Mouse (Mus musculus) T-helper 17 cell (primary cell): Measurements from ENCODE around the gene Bloc1s3.
"Not testable (repeated sequence)": the region's sequence is repeated elsewhere in the genome, so short reads cannot be mapped to it uniquely, and the experiment has no call there.

Source experiments
- in situ Hi-C, 2 experiments: fragments of 300-600 bp; cut with MboI, MseI; formaldehyde crosslinking; loops; 1 replicate in 1 of 2; 2 replicates in 1 of 2; pipeline ENCODE4 v1.15.1; 2025; ENCODE audit warnings: high pct_unique_total_duplicates in 2 of 2

Gene Bloc1s3

DNA sequence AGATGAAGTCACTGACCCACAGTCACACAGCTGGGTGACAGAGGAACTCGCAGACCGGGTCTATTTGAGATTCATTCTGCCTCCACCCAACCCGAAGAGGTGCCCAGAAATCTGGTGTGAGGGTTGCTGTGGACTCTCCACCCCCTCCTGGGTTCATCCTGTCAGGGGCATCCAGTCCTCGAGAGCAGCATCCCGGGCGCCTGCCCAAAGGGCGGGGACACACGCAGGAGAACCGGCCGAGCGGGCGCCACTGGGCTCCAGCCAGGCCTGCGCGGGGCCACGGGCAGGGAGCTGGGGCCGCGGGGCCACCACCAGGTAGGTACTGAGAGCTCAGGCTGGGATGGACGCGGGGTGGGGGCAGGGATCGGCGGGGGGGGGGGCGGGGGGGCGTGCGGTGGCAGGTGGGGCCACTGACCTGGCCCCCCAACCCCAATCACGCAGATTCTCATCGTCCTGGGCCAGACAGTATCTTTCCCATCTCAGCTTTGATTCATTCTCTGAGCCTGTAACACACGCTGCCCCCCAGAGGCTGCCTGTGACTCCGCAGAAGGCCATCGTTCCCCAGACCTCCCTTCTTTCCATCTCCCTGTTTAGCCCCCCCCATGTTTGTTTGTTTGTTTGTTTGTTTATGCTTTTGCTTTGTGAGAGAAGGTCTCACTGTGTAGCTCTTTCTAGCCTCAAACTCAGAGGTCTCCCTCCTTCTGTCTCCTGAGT is 9.6 kb upstream of the Bloc1s3 start, which contains the start of gene Nkpd1:
Gene Nkpd1 (plus strand): TSS at position 187 of the 714 bp plus-strand sequence.
- in situ Hi-C loops, result no loop called here

DNA sequence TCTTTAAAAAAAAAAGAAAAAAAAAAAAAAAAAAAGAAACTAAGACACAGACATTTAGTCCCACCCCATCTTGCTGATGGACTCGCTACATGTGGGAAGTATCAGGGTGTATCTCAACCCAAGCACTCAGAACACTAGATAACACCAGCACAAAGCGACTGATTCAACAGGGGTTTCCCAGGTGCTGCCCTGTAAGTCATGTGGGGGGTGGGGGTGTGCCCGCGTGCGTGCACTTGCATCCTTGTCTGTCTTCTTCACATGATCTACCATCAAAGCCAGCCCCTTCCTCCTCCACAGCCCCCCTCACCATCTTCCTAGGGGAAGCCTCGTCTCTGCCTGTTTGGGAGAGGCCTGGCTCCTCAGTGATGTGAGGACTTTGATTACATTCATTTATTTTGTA is 4.2 kb upstream of the Bloc1s3 start:
- in situ Hi-C loops, result no loop called here

DNA sequence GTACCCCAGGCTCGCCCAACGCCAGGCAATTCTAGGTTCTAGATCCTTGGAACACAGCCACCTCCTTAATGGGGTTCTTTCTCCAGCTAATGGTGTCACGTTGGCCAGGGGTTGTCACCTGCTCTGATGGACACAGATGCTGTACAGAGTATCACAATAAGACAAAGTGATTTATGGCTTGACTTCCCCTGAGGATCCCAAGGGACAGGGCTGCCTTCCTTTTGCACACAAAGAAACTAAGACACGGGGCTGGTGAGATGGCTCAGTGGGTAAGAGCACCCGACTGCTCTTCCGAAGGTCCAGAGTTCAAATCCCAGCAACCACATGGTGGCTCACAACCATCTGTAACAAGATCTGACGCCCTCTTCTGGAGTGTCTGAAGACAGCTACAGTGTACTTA is 3.8 kb upstream of the Bloc1s3 start:
- in situ Hi-C loops, result not testable (repeated sequence)

DNA sequence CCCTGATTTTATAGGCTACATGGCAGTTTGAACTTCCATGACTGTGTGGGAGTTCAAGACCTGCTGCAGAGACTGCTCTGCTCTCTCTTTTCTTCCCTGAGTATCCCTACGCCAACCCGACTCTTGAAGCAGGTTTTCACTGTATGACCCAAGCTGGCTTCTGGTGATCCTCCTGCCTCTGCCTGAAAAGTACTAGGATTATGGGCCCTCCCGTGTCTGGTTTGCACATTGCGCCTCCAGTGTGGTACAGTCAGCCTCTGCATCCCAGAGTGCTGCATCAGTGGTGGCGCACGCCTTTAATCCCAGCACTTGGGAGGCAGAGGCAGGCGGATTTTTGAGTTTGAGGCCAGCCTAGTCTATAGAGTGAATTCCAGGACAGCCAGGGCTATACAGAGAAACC is 1.6 kb upstream of the Bloc1s3 start:
- in situ Hi-C loops, result no loop called here

DNA sequence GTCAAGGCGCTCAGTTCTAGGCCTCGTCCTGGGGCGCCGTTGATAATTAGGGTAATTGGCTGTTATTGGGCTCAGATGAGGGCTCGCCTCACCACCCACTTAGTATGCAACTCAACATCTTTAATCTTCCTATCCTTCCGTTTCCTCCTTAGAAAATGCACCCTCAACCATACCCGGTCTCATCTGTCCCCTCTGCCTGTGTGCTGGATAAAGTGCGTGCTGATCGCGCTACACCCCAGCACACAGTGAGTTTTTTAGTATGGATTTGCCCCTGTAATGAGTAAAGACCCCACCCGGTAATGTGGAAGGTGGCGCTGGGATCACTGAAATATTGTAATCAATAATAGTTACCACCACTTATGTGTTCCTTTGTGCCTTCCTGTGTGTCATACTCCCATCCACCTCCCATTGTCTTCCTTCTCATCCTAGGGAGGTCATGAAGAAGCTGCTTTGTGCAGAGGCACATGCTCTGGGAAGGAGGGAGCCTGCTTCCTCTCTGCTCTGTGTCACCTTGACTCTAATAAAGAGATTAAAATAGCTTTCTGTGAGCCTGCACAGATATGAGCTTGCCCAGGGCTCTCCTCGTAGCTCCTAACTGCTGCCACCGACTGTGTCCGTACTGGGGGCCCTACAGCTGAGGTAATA is 879 bp upstream of the Bloc1s3 start:
- in situ Hi-C loops, result no loop called here

DNA sequence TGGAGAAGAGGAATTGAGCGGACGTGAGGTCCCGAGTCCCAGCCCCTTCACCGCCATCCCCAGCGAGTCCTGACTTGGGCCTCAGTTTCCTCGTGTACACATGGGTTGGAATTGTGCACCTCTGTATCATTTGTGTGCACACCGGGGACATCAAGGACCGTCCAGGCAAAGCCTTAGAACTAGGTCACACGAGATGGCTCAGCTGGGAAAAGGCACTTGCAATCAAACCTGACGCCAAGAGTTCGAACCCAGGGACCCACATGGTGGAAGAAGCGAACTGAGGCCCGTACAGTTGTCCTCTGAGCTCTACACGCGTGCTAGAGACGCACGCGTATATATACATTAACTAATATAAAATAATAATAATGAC is 570 bp downstream of the Bloc1s3 start:
- in situ Hi-C loops, result no loop called here

DNA sequence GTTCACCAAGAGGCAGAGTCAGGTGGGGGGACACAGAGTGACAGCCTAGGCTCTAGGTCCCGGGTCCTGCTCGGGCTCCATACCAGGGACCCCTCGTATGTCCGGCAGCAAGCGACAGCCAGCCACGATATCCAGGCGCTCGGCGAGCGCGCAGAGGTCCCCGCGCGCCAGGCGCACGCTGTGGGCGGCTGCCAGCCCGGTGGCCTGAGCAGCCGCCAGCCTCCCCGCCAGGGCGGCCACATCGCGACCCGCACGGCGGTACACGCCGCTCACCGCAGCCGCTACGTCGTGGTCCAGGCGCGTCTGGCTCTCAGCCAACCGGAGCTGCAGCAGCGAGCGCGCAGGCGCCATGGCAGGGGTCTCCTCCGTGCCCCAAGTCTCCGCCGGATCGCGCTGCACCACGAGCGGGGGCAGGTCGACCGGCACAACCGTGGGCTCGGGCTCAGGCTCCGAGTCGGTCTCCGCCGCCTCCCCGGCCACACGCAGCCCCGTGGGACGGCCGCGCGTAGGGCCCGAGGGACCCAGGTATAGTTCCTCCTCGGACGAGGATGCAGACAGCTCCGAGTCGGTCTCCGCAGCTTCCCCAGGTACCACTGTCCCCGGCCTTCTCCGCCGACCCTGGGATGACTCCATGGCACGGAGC is 1.1 kb downstream of the Bloc1s3 start:
- in situ Hi-C loops, result no loop called here

DNA sequence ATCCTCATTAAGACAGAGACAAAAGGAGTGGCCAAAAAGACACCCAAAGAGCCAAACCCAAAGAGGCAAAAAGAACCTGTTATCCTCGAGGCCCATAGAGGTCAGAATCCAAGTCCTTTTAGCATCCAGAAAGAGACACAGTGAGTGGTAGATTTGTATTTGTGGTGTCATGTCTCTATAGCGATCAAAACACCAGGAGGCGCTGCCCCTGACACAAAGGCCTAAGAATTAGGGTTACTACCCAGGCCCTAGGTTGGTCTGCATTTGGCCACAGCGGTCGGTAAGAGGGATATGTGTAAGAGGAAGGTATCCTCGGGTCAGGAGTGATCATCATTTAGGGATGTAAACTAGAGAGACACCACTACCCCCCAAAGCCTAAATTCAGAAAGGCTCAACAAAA is 1.8 kb downstream of the Bloc1s3 start:
- in situ Hi-C loops, result no loop called here

DNA sequence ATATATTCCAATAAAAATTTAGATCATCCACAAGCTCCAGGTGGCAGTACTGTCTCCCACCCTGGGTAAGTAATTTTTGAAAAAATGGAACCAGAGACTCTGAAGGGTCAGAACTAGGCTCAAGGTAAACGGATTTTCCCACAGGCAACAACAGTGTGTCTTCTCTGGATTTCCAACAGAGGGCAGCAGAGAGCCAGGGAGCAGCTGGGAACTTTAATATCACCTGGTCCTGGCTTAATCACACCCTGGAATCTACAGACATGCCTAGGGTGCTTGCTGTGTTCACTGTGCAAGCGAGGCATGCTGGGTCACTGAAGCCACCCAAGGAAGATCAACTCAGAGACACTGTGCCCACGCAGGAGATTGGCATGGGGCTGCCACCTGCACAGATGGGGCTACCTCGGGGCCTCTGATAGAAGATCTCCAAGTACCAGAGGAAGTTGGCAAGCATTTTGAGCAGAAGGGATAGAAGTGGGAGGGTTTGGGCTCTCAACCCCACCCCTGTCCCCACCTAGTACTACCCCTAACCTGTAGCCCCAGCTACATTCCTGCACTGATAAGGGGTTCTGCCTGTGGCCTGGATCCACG is 4.6 kb downstream of the Bloc1s3 start:
- in situ Hi-C loops, result no loop called here

DNA sequence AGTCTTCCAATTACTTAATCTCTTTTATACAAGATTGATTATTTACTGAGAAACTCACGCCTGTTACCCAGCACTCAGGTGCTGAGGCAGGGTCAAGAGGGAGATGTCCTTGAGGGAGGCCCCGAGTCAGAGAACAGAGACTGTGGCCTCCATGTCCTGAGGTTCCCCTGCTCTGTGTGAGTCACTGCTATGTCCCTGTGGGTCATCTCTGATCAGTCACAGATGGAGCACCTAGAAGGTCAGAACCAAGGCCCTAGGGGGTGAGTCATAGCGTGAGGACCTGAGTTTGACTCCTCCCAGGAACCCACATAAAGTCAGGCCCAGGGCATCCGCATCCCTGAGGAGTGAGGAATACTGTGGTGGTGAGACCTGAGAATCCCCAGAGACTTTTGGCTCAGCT is 6.5 kb downstream of the Bloc1s3 start:
- in situ Hi-C loops, result no loop called here

DNA sequence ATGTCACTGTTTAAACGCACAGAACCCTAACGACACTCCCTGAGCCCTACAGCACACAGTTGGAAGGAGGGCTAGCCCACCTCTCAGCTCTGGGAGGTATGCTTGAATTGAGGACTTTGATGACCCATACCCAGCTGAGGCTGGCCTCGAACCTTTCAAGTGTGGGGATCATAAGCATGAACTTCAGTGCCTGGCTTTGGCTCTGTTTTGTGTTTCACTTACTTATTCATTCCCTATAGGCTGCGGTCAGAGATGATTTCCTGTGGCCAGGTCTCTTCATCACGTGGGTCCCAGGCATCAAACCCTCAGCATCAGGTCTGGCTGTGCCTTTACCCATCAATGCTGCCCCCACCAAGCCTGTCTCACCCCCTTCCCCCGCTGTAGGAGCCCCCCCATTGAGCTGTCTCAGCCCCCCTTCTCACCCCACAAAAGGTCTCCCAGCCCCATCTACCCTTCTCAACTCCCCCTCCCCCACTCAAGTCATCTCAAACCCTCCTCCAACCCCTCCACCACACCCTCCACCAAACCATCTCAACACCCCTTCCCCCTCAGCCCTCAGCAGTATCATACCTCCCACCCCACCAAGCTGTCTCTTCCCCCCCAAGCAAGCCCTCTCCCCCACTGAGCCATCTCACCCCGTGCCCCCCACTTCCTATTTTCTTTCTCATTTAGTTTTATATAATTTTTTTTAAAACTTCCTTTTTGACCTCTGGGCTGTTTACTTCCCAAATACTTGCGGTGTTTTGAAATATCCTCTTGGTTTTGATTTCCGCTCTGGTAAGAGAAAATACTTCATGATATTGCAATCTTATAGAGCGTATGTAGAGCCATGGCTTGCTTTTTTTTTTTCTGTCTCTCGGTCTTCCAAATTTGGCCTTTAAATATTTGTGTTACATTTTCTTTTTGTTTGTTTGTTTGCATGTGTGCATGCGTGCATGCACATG is 7.5 kb downstream of the Bloc1s3 start:
- in situ Hi-C loops, result no loop called here

DNA sequence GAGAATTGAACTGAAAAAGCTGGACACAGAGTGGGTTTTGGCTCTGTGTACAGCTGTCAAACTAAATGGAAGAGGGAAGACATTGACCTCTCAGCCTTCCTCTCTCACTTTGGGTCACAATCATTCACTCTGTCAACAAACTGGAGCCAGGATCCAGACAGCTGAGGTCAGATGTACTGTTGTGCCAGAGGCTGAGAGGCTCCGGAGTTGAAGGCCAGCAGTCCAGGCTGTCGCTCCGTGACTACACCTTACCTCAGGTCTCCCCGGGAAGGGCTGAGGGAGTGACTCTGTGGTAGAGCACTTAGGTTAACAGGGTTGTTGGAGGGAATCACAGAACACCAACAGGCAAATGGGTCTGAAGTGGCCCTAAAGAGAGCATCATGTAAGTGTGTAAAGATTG is 9.8 kb downstream of the Bloc1s3 start:
- in situ Hi-C loops, result no loop called here

DNA sequence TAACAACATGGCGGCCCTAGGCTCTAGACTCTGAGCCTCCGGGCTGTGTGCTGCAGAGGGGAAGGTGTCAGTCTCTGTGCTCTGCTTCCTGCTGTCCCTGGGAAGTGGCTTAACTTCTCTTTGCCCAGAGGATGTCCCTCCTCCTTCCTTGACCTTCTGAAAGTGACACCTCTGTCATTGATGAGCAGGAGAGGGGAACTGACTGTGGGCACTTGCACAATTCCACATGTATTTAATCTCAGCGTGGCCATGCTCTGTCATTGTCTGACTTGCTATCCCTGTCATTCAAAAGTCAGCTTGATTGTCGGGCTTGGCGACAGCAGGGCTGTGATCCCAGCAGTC is 12.0 kb downstream of the Bloc1s3 start:
- in situ Hi-C loops, result no loop called here

DNA sequence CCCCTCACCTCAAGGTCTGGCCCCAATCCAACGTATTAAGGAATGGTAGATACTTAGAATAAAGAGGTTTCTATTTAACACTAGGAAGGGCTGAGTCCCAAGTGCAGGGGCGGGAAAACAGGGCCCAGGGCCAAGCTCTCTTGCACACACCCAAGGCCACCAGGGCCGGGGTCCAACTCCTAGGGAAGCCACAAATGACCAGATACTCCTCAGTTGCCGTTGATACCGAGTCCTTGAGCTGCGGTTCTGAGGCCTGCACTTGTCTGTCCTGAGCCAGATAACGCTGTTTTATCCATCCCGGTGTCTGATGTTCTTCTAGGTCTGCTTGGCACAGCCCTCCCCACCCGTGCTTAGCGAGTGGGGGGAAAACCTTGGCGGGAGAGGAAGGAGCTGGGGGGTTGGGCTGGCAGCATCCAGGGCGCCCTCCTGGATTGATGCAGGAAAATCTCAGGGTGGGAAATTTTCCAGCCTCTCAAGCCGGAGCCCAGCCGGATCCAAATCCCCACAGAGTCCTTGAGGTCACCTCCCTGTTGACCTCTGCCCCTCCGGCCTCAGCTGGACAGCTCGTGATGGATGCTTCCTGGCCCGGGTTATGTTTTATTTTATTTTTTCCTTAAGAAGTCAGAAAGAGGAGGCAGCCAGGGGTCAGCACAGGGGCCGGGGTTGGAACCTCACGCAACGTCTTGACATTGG is 12.5 kb downstream of the Bloc1s3 start:
- in situ Hi-C loops, result no loop called here

DNA sequence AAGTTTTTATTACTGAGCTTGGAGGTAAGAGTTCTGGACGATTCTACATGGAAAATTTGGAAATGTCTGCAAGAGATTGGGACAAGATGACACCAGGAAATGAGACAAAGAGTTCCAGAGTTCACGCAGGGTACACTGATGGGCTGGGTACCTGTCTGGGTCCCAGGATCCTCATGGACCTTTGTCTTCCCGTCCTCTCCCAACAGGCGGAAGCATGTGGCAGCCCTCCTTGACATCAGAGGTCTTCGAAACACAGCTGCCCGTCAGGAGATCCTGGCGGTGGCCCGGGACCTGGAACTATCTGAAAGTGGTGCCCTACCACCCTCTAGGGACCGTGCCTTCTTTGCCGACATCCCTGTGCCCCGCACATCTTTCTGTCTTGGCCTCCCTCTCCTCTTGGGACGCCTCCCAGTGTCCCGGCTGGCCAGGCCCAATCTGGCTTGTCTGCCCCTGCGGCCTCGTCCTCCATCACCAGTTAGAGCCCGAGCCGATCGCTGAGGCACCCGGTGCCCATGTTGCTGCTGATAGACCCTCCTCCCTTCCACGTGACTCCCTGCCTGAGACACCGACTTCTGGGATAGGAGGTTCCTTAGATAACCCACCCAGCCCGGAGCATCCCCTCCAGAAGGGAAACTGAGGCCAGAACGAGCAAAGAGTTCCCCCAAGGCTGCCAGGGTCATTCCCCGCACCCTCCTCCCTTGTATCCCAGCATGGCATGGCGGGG is 13.3 kb downstream of the Bloc1s3 start:
- in situ Hi-C loops, result no loop called here

DNA sequence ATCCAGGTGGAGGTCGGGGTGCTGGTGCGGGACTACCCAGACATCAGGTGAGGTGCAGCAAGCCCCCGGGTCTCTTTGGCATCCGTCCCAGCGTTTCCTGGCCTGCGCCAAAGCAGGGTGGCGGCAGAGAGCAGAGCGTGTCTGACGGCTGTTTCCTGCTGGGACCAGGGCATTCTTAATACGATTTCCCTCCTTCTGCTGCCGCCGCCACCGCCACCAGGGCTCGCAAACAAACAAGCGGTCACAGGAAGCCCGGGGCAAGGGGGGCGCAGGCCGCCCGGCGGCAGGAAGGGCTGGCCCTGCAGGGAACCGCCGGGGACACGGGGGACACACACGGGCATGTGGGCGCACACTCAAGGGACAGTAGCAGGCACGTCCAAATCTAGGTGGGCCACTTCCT is 16.4 kb downstream of the Bloc1s3 start:
- in situ Hi-C loops, result no loop called here

DNA sequence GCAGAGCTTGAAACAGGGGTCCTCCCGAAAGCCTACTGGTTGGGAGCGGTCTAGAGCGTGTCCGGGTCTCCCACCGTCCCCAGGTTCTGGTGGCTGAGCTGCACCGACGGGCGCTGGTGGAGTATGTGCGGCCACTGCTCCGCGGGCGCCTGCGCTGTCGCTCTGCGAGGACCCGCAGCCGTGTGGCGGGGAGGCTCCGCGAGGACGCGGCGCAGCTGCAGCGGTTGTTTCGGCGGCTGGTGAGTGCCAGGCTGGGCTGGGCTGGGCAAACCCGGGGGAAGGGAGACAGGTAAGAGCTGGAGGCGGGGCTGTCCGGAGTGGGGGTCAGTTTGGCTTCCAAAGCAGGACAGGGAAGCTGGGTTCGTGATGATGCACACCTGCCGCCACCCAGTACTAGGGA is 18.6 kb downstream of the Bloc1s3 start:
- in situ Hi-C loops, result no loop called here

DNA sequence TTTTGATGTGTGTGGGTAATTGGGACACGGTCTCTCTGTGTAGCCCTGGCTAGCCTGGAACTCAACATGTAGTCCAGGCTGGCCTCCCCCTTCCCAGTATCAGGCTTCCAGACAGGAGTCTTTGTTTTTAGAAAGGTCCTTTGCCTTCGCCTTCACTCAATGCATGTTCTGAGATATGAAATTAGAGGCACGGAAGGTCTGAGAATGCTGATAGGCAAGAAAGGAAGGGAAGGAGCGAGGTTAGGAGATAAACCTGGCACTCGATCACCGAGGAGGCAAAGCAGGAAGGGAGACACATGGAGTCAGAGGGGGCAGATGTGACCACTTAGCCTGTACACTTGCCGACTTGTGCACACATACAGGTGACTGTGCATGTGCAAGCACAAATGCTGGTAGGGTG is 21.6 kb downstream of the Bloc1s3 start:
- in situ Hi-C loops, result no loop called here

DNA sequence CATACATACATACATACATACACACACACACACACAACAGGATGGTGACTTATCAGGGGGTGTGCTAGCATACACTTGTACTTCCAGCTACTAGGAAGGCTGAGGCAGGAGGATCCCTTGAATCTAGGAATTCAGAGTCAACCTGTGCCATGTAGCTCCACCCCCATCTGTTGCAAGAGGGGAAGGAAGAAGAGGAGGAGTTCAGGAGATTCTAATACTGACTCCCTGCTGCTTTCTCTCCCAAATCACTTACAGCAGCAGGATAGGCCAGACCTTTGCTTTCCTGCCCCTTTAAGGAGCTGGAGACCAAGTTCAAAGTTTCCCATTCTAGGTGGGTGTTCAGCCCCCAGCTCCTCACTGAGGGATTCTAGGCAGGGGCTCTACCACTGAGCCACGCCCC is 22.7 kb downstream of the Bloc1s3 start:
- in situ Hi-C loops, result no loop called here

DNA sequence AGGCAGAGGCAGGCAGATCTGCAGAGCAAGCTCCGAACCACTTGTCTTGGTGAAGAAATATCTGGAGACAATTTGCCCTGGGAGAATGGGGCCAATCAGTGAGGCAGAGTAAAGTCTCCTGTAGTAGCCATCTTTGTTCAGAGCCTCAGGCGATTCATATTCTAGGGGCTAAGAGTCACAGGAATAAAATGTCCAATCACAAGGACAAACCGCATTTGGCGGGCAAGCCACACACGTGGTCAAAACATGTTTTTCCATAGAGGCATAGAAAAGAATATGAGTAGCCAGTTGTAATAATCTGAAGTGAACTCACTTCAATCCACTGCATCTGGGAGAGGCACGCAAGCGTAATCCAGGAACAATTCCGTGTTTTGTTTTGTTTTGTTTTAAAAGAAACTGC is 24.9 kb downstream of the Bloc1s3 start:
- in situ Hi-C loops, result no loop called here
